Mouse (Mus musculus) lung, postnatal 14 days (tissue): ENCODE data around the gene Polg2.

ENCODE experiments used
- DNase-seq: peaks from one replicate; pipeline ENCODE4 v3.0.0; 2021

Gene Polg2

GRCm38 (mm10) chr11:106723611-106724125 lies 55.7 kb downstream of the Polg2 start:
- no peak for DNase-seq

- DNase-seq, result no peak
Observed at GRCm38 (mm10) chr11:106722831-106723361, 56.4 kb downstream of the Polg2 start.

GRCm38 (mm10) chr11:106720379-106720778 lies 59.0 kb downstream of the Polg2 start:
- no peak for DNase-seq
